Mouse (Mus musculus) A20 (cell line): ENCODE data around the gene Clhc1.

Experiments
- DNase-seq: peaks from one replicate; pipeline ENCODE4 v3.0.0-alpha.2; 2011; ENCODE audit warnings: low read depth, low spot score

The Clhc1 gene

GRCm38 (mm10) chr11:29560990-29561389 lies 13.2 kb downstream of the Clhc1 start:
- peak; percentile 53 for DNase-seq

DNA sequence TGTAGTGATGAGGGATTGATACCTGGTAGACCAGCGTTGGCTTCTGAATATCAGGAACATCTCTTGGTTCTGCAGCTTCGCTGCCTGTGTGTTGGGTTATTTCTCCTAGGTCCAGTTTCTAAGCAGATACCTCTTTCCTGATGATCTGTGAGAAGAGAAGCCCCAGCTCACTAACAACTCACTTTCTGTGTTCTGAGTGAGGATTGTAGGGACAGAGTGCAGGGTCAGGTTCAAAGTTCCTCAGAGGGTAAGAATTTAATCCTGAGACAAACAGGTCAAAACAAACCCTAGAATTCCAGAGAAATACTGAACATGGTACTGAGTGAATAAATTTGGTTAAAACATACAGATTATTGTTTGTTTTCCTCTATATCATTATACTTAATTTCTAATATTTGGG lies 15.7 kb downstream of the Clhc1 start:
- no peak for DNase-seq

GRCm38 (mm10) chr11:29571536-29571935 lies 23.8 kb downstream of the Clhc1 start:
- DNase-seq: no peak

GRCm38 (mm10) chr11:29572656-29573055 lies 24.9 kb downstream of the Clhc1 start:
- no peak for DNase-seq

DNA sequence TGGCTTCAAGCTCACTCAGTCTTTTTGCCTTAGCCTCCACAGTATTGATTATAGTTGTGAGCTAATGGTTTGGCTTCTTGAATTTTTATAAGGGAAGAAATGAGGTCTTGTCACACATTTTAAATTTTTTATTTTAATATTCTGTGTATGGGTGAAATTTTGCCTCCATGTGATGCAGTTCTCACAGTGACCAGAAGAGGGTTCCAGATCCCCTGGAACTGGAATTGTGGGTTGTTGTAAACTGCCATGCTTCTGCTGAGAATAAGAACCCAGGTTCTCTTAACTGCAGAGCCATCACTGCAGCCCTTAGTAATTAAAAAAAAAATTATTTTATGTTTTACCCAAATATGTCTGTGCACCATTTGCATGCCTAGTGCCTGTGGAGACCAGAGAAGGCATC lies 31.9 kb downstream of the Clhc1 start:
- no peak for DNase-seq

DNA sequence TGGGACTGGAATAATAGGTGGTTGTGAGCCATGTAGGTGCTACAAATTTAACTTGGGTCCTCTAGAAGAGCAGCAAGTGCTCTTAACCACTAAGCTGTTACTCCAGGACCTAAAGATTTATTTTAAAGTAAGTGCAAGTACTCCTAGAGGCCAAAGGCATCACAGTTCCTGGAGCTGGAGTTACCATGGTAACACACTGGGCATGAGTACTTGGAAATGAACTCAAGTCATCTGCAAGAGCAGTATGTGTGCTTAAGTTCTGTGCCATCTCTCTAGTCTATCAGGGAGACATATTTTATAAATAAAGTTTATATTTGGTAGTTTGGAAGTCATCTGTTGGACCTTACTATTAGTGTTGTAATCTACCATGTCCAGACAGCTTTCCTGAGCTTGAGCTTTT lies 47.5 kb downstream of the Clhc1 start:
- no peak for DNase-seq

- DNase-seq: no peak
Measured at GRCm38 (mm10) chr11:29597159-29597558, 49.4 kb downstream of the Clhc1 start.

GRCm38 (mm10) chr11:29599000-29599399 lies 51.2 kb downstream of the Clhc1 start:
- no peak for DNase-seq

DNA sequence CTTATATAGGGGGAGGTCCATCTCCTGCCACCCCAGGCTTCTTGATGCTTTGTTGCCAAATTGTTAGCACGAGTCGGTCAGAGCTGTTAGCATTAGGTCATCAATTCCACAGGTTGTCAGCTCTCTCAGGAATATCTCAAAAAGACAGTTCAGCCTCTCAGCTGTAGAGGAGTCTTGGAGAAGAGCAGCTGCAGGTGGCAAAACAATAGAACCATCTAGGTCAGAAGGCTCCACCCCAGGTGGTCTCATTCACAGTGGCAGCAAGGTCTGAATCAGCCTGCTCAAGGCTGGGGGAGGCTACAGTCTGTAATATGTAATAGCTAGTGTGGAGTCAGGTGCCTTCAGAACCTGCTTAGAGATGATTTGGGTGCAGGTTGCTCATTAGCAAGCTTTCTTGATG lies 55.8 kb downstream of the Clhc1 start:
- no peak for DNase-seq

- no peak for DNase-seq
Measured at GRCm38 (mm10) chr11:29607465-29607990, 59.8 kb downstream of the Clhc1 start.

DNA sequence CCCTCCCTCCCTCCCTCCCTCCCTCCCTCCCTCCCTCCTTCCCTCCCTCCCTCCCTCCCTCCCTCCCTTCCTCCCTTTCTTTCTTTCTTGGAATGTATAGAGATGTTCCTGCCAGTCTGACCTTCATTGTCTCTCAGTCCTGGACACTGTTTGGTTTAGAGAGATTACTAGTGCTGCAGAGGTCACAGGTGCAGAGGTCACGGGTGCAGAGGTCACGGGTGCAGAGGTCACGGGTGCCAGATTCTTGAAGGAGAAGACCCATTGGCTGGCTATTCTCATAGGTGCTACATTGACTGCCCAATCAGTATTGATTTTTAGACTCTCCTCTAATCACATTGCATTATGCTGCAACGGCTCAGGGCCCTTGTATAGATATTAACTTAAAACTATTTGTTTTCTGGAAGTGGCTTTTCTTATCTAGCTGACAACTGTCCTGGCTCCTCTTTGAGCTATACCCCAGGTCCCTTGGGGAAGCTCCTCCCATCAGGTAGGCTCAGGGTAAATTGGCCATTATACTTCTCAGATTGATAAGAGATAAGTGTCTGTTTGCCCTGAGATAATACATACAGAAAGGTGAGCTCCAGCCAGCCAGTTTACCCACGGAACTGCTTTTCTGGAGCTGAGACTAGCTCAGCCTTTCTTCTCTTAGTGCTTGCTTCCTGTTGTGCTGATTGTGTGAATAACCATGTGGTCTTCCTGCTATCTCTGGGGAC lies 62.2 kb downstream of the Clhc1 start:
- DNase-seq: no peak

DNA sequence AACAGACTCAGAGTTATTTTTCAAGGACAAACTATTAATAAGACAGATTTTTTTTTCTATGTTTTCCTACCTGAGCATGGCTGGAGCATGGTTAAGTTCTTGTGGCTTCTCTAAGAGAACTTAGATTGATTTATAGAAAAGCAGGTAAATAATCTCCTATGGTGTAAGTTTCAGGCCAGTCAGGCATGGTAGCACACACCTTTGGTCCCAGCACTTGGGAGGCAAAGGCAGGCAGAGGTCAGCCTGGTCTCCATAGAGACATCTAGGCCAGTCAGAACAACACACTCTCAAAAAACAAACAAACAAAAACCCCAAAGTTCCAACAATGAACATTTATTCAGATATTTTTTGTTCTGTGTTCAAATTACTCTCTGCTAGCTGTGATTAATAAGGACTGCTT lies 64.3 kb downstream of the Clhc1 start:
- DNase-seq: no peak

- DNase-seq: no peak
Measured at GRCm38 (mm10) chr11:29613185-29613735, 65.5 kb downstream of the Clhc1 start.

GRCm38 (mm10) chr11:29614217-29614924 lies 66.6 kb downstream of the Clhc1 start:
- no peak for DNase-seq

DNA sequence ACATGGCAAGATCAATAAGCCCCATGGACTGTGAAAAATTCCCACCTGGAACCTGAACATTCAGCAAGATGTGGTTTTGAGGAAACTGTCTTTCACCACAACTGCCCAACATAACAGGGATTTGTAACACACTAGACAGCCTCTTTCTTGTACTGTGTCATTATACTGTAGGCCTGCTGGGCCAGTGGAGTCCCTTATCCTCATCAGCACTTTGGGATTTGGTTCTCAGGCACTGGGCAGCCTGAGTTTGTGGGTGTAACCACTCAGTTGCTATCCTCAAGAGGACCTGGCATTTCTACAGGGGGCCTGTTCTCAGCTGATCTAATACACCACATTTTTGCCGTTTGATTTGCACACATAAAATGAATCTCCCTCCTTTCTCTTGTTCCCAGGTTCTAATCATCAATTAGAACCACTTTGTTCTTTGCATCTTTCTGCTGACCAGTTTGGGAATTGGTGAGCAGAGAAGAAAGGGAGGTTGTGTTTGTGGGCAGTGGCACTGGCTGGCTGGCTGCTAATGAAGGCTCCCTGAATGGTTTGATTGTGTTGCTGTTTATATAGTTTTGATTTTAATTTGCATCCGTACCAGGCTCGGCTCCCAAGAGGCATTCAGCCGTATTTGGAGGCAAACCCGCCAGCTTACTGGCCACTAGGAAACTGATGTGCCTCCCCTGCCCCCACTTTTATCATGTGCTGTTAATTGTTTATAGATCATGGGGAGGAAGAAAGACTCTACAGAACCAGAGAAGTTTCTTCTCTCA lies 74.5 kb downstream of the Clhc1 start:
- no peak for DNase-seq

DNA sequence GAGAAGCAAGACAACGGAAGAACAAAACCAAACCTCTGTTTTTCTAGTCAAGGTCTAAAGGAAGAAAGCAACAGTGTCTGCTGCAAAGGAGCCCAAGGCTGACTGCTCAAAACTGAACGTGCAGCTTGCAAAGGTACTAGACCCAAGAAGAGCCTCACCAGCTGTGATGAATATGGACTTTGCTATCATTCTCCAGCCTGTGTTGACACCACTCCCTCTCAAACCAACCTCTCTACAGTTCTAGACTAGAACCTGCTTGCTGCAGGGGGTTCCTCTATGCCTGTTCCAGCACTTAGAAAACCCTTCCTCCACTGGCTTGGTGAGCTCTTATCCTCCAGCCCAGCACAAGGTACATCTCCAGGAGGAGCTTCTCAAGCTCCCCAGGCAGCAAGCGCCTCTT lies 75.6 kb downstream of the Clhc1 start:
- DNase-seq: no peak

DNA sequence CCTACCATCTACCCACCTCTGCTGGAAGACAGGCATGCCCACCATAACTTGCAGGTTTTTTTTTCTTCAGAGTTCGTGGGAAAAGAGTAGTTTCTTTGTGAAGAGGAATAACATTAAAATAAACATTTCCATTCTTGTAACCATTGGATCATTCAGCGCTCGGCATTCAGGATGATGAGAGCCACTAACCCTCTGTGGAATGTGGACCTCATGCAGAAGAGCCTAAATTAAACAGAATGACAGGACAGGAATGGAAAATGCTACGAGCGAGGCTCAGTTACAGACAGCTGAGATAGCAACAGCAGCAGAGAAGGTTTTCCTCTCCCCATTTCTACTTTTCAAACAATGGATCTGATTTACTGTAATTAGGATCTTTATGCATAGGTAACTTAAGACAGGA lies 78.8 kb downstream of the Clhc1 start:
- no peak for DNase-seq

- no peak for DNase-seq
Measured at GRCm38 (mm10) chr11:29627706-29628105, 80.0 kb downstream of the Clhc1 start.
